Mouse (Mus musculus) liver, embryonic 15.5 days (tissue): Measurements from ENCODE around the gene Chfr. TPM values are rescaled to one million over a fixed set of nuclear protein-coding genes. Genes with fewer than 3 reads are reported as not detected.

Experiments used
- ATAC-seq: fragments of 200-750 bp; cut with Nextera tagmentation; 2 replicates; pipeline ENCODE4 v1.8.0; 2017; ENCODE audit warnings: moderate number of reproducible peaks, mild to moderate bottlenecking, moderate library complexity; ENCODE audit not compliant: insufficient read depth
- H3K27ac ChIP-seq: fragments of 300-500 bp; sonication (generic); replicated peaks from 2 replicates; pipeline ENCODE4 v1.5.1; 2015; ENCODE audit warnings: mild to moderate bottlenecking, inconsistent platforms
- H3K27me3 ChIP-seq: fragments of 300-500 bp; sonication (generic); 2 replicates; pipeline ENCODE4 v1.6.1; 2015; ENCODE audit warnings: mild to moderate bottlenecking, inconsistent platforms
- H3K36me3 ChIP-seq: fragments of 300-500 bp; sonication (generic); replicated peaks from 2 replicates; pipeline ENCODE4 v1.6.1; 2015; ENCODE audit warnings: moderate library complexity, mild to moderate bottlenecking, inconsistent platforms
- H3K4me1 ChIP-seq: fragments of 300-500 bp; sonication (generic); replicated peaks from 2 replicates; pipeline ENCODE4 v1.6.1; 2015; ENCODE audit warnings: inconsistent platforms
- H3K4me2 ChIP-seq: fragments of 300-500 bp; sonication (generic); 2 replicates; pipeline ENCODE4 v1.6.1; 2015; ENCODE audit warnings: moderate library complexity, mild to moderate bottlenecking, inconsistent platforms
- H3K4me3 ChIP-seq: fragments of 300-500 bp; sonication (generic); replicated peaks from 2 replicates; pipeline ENCODE4 v1.5.1; 2015; ENCODE audit warnings: mild to moderate bottlenecking, inconsistent platforms
- H3K9ac ChIP-seq: fragments of 300-500 bp; sonication (generic); 2 replicates; pipeline ENCODE4 v1.6.1; 2015; ENCODE audit warnings: moderate library complexity, mild to moderate bottlenecking, inconsistent platforms
- H3K9me3 ChIP-seq: fragments of 300-500 bp; sonication (generic); replicated peaks from 2 replicates; pipeline ENCODE4 v1.6.1; 2016; ENCODE audit warnings: inconsistent platforms
- WGBS: fragments of 180-500 bp; shearing (Covaris S2); methylation state at CpG from one replicate; pipeline ENCODE4 v1.1.7; 2015; ENCODE audit warnings: mixed read lengths; ENCODE audit not compliant: insufficient replicate concordance; 5-methylcytosine and 5-hydroxymethylcytosine counted together
- polyA plus RNA-seq: library from polyadenylated mRNA; unstranded; fragments of >200 nt; fragmentation: Nextera tagmentation; extraction: Ambion mirVana; gene quantifications from 2 replicates; pipeline ENCODE4 v1.2.1, GENCODE M21; 2015

Gene Chfr
- polyA plus RNA-seq, 1 experiment from 2014 or later: 17.9 TPM

DNA sequence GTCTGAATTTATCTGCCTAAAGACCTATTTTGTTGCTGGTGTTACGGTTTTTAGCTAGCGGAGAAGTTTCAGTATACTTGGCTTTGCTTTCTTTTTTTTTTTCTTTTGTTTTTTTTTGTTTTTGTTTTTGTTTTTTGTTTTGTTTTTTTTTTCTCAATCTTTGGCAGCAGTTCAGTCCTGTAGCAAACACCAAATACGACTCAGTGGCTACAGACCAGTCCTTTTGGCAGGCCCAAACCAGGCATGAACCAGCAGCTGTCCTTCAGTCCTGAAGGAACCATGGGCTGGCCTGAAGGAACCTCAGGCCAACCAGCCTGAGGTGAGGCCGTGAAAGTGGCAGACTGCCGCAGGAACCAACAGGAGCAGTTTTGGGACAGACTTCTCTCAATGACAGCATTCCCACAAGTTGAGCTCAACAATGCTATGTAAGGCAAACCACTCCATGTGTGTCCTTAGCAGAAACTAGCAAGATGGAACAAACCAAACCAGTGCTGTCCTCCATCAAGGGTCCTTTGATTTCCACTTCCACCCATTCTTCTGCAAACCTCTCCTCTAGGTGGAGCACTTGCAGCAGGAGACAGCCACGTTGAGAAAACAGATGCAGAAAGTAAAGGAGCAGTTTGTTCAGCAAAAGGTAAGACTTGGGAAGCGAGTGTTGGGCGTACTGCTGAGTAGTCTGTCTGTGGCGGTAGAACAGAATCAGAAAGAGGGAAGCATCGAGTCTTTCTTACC, 67.7 kb downstream of the Chfr start:
- Histone ChIP-seq H3K4me3 (no peak overlapping the region), H3K9me3 (no peaks in the 10 kb centered on the region), H3K4me2 (no peak overlapping the region), H3K36me3 (peaks cover 80% of the 10 kb centered on the region), H3K4me1 (no peaks in the 10 kb centered on the region), H3K27me3 (no peaks in the 10 kb centered on the region), H3K9ac (no peak overlapping the region), H3K27ac (no peak overlapping the region)
- no peak for ATAC-seq
- WGBS: 76% methylated on average over 10 of the region's 10 CpGs

DNA sequence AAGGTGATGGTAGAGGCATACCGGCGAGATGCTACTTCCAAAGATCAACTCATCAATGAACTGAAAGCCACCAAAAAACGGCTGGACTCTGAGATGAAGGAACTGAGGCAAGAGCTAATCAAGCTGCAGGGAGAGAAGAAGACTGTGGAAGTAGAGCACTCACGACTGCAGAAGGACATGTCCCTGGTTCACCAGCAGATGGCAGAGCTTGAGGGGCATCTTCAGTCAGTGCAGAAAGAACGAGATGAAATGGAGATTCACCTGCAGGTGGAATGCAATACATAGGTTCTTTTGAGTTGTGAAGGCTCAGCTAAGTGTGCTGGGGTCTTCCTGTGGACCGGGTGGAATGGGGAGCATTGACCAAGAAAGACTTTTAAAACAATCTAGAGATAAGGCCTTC, 69.1 kb downstream of the Chfr start:
- Histone ChIP-seq H3K4me2 (no peak overlapping the region), H3K4me1 (no peaks in the 10 kb centered on the region), H3K9ac (no peak overlapping the region), H3K27me3 (no peaks in the 10 kb centered on the region), H3K36me3 (peaks cover 93% of the 10 kb centered on the region), H3K4me3 (no peak overlapping the region), H3K27ac (no peak overlapping the region), H3K9me3 (no peaks in the 10 kb centered on the region)
- 62% methylated on average over 6 of the region's 6 CpGs for WGBS
- no peak for ATAC-seq

DNA sequence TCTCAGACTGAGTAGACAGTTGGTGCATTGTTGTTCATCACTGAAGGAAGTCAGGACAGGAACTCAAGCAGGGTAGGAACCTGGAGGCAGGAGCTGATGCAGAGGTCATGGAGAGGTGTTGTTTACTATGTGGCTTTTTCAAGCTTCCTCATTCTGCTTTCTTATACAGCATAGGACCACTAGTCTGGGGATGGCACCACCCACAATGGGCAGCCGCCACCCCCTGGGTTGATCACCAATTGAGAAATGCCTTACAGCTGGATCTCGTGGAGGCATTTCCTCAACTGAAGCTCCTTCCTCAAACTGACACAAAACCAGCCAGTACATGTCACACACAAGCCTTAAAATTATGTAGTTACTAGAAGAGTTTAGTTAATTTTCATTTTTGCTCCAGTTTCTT, 75.7 kb downstream of the Chfr start:
- H3K4me2 ChIP-seq: no peak overlapping the region
- H3K27me3 ChIP-seq: no peaks in the 10 kb centered on the region
- H3K36me3 ChIP-seq: peaks cover 93% of the 10 kb centered on the region
- H3K9ac ChIP-seq: no peak overlapping the region
- H3K27ac ChIP-seq: no peak overlapping the region
- H3K9me3 ChIP-seq: no peaks in the 10 kb centered on the region
- no peaks in the 10 kb centered on the region for H3K4me1 ChIP-seq
- H3K4me3 ChIP-seq: no peak overlapping the region
- WGBS: 56% methylated on average over 2 of the region's 2 CpGs
- ATAC-seq: no peak

DNA sequence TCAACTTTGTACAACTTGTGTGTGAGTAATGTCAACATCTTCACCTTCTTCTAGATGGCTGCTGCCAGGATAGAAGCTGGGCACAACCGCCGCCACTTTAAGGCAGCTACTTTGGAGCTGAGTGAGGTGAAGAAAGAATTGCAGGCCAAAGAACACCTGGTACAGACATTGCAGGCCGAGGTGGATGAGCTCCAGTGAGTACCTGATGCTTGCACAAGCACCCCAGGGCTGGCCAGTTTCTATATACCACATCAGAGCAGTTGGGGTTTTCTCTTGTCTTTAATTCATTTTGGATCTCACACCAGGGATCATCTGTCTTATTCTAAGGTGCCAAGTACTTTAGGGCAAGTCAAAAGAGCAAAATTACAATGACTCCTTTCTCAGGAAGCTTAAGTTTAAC, 81.1 kb downstream of the Chfr start:
- H3K4me2 ChIP-seq: no peak overlapping the region
- WGBS: 76% methylated on average over 3 of the region's 3 CpGs
- H3K9me3 ChIP-seq: no peaks in the 10 kb centered on the region
- H3K4me3 ChIP-seq: no peak overlapping the region
- H3K27me3 ChIP-seq: no peaks in the 10 kb centered on the region
- no peak overlapping the region for H3K9ac ChIP-seq
- H3K36me3 ChIP-seq: peaks cover 92% of the 10 kb centered on the region
- H3K27ac ChIP-seq: no peak overlapping the region
- ATAC-seq: no peak
- H3K4me1 ChIP-seq: no peaks in the 10 kb centered on the region

DNA sequence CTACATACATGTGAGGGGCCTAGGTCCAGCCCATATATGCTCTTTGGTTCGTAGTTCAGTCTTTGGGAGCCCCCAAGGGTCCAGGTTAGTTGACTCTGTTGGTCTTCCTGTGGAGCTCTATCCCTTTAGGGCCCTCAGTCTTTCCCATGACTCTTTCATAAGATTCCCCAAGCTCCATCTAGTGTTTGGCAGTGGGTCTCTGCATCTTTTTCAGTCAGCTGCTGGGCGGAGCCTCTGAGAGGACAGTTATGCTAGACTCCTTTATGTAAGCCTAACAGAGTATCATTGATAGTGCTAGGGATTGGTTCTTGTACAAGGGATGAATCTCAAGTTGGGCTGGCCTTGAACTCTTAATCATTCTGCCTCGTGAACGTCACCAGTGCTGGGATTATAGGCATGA, 84.7 kb downstream of the Chfr start:
- WGBS: 76% methylated on average over 4 of the region's 4 CpGs
- no peak overlapping the region for H3K27ac ChIP-seq
- no peaks in the 10 kb centered on the region for H3K27me3 ChIP-seq
- H3K9me3 ChIP-seq: no peaks in the 10 kb centered on the region
- no peak overlapping the region for H3K4me2 ChIP-seq
- no peak overlapping the region for H3K9ac ChIP-seq
- H3K4me1 ChIP-seq: no peaks in the 10 kb centered on the region
- no peak for ATAC-seq
- peaks cover 85% of the 10 kb centered on the region for H3K36me3 ChIP-seq
- no peak overlapping the region for H3K4me3 ChIP-seq

Other genes starting within 250 kb of the Chfr start
- 0.20 and 0.24 TPM in 2 replicates for gene Gm15446, start 212.4 kb upstream of the Chfr start, polyA plus RNA-seq
- gene Zfp932, start 139.3 kb upstream of the Chfr start, polyA plus RNA-seq: 4.8 and 5.8 TPM in 2 replicates
- gene Gm17655, start 63.3 kb upstream of the Chfr start, polyA plus RNA-seq: 1.7 and 2.1 TPM in 2 replicates
- 0.71 and 0.82 TPM in 2 replicates for gene Gm35315, start 41.4 kb upstream of the Chfr start, polyA plus RNA-seq
- gene Plcxd1, start 35.9 kb upstream of the Chfr start, polyA plus RNA-seq: 0.55 and 0.62 TPM in 2 replicates
- 7.7 and 9.2 TPM in 2 replicates for gene Gtpbp6, start 27.6 kb upstream of the Chfr start, polyA plus RNA-seq
- 1.0 and 1.4 TPM in 2 replicates for gene Zfp605, start 25.8 kb upstream of the Chfr start, polyA plus RNA-seq
- 6.8 and 7.0 TPM in 2 replicates for gene Golga3, start 40.9 kb downstream of the Chfr start, polyA plus RNA-seq
- gene Ankle2, start 95.2 kb downstream of the Chfr start, polyA plus RNA-seq: 13.1 and 14.3 TPM in 2 replicates
- 25.7 and 27.1 TPM in 2 replicates for gene Pgam5, start 134.1 kb downstream of the Chfr start, polyA plus RNA-seq
- gene Pxmp2, start 150.3 kb downstream of the Chfr start, polyA plus RNA-seq: 44.6 and 45.0 TPM in 2 replicates
- 14.4 and 16.4 TPM in 2 replicates for gene Pole, start 150.5 kb downstream of the Chfr start, polyA plus RNA-seq
- gene P2rx2, start 207.4 kb downstream of the Chfr start, polyA plus RNA-seq: 0.09 TPM in 1 of 2 replicates, not detected in the other
- not detected in 2 replicates for gene Lrcol1, start 208.9 kb downstream of the Chfr start, polyA plus RNA-seq